Comparison of ENCODE assay signal across 9 mouse cellular contexts in the genomic region with DNA sequence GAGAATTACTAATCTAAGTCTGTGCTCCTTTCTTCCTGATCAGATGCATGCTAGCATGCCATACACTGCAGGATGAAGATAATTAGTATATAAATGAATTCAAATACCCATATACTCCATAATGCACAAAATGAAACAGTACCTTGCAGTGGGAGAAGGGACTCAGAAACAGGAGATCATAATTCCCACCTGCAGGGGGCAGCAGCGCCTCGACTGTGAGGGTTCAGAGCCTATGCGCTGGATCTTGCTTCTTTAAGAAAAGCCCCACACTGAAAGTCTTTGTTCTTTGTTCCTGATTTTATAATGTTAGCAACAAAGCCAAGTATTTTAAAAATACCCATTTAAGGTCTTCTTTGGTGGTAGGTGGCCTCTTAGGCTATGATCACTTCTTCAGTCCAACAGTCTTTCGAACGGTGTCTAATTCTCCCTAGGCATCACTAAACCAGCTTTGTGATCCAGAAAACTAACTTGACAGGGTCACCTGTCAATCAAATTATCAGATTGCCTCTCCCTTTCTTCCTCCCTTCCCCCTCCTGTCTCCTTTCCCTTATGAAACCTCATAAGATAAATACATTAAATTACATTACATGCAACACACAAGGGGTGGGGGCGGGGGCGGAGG. TPM values are rescaled to one million over a fixed set of nuclear protein-coding genes. Genes with fewer than 3 reads are reported as not detected.
DNase-seq lines count a peak whose midpoint lies in the region; ATAC-seq and TF ChIP-seq lines count a peak whose summit lies in the region.
"Had no signal": no experiment of that assay in that cellular context is flagged by ENCODE, and none has a peak within 500 bp of the region (broad histone marks: within the 10 kb centered on the region; RNA-seq: fewer than 3 reads in every experiment).

No protein-coding gene starts in this region.

- no peak overlapping the region for H3K4me3 ChIP-seq in liver, adult 2 months (ENCODE audit: insufficient read depth, low read depth, low read length)
- H3K4me3 ChIP-seq in liver, embryonic 12.5 days = no peak overlapping the region
- H3K4me3 ChIP-seq in forebrain, embryonic 16.5 days (replicated peaks; ENCODE audit: low read length) = no peak overlapping the region
- H3K4me3 ChIP-seq in liver, embryonic 14.5 days (ENCODE audit: insufficient read depth in 1 of 2, low read depth in 2 of 2, low read length in 2 of 2) = no peak overlapping the region
- H3K4me3 ChIP-seq: embryonic facial prominence, embryonic 15.5 days had no signal

- H3K36me3 ChIP-seq in liver, adult 2 months (ENCODE audit: control insufficient read depth, insufficient read depth, low read length) = no peaks in the 10 kb centered on the region
- no peaks in the 10 kb centered on the region for H3K36me3 ChIP-seq in liver, embryonic 12.5 days
- H3K36me3 ChIP-seq in forebrain, embryonic 16.5 days (ENCODE audit: control insufficient read depth, insufficient read depth) = no peaks in the 10 kb centered on the region
- no peaks in the 10 kb centered on the region for H3K36me3 ChIP-seq in liver, embryonic 14.5 days (replicated peaks; ENCODE audit: control insufficient read depth, insufficient read depth, low read depth)
- H3K36me3 ChIP-seq: embryonic facial prominence, embryonic 15.5 days had no signal

- ATAC-seq in liver, embryonic 12.5 days = no peak
- peak; percentile 90 for ATAC-seq in forebrain, embryonic 16.5 days
- ATAC-seq in inflammation-experienced regulatory T-cells, adult 6 months = peak; percentile 69
- no peak for ATAC-seq in liver, embryonic 14.5 days (ENCODE audit: insufficient read depth)

- H3K4me2 ChIP-seq in liver, embryonic 12.5 days = no peak overlapping the region
- no peak overlapping the region for H3K4me2 ChIP-seq in forebrain, embryonic 16.5 days (ENCODE audit: low read length)
- no peak overlapping the region for H3K4me2 ChIP-seq in liver, embryonic 14.5 days (ENCODE audit: low read depth)
- H3K4me2 ChIP-seq: embryonic facial prominence, embryonic 15.5 days had no signal

- TF ChIP-seq EP300 in liver, embryonic 14.5 days (IDR thresholded peaks at IDR 0.05; ENCODE audit: low read depth) = no peak

- H3K27me3 ChIP-seq in liver, adult 2 months (ENCODE audit: control insufficient read depth, insufficient read depth, low read length) = no peaks in the 10 kb centered on the region
- no peaks in the 10 kb centered on the region; the same call in 1 of the 2 replicates for H3K27me3 ChIP-seq in liver, embryonic 12.5 days (replicated peaks)
- H3K27me3 ChIP-seq in forebrain, embryonic 16.5 days (replicated peaks; ENCODE audit: control insufficient read depth, insufficient read depth, low read length) = no peaks in the 10 kb centered on the region
- no peaks in the 10 kb centered on the region for H3K27me3 ChIP-seq in liver, embryonic 14.5 days (ENCODE audit: control insufficient read depth, insufficient read depth, low read length)
- H3K27me3 ChIP-seq: embryonic facial prominence, embryonic 15.5 days had no signal

- no peak overlapping the region for H3K27ac ChIP-seq in liver, adult 2 months (replicated peaks; ENCODE audit: insufficient read depth, low read depth, low read length)
- no peak overlapping the region for H3K27ac ChIP-seq in liver, embryonic 12.5 days
- no peak overlapping the region for H3K27ac ChIP-seq in forebrain, embryonic 16.5 days (ENCODE audit: low read length)
- H3K27ac ChIP-seq in liver, embryonic 14.5 days = no peak overlapping the region
- H3K27ac ChIP-seq: embryonic facial prominence, embryonic 15.5 days had no signal

- TF ChIP-seq CTCF in liver, adult 2 months (IDR thresholded peaks at IDR 0.05; ENCODE audit: low read depth, low read length) = peak; percentile 86
- peak; percentile 81 for TF ChIP-seq CTCF in liver, embryonic 14.5 days (IDR thresholded peaks at IDR 0.05; ENCODE audit: low read depth)

- H3K9me3 ChIP-seq in liver, embryonic 12.5 days (replicated peaks) = no peaks in the 10 kb centered on the region
- no peaks in the 10 kb centered on the region for H3K9me3 ChIP-seq in forebrain, embryonic 16.5 days (ENCODE audit: control insufficient read depth, low read length)
- no peaks in the 10 kb centered on the region for H3K9me3 ChIP-seq in liver, embryonic 14.5 days (ENCODE audit: control insufficient read depth, low read length)
- H3K9me3 ChIP-seq: embryonic facial prominence, embryonic 15.5 days had no signal

- DNase-seq in liver, adult 2 months (ENCODE audit: extremely low read depth, low read depth, low spot score) = peak; percentile 32
- peak; percentile 34 for DNase-seq in c-Kit-positive CD71-positive TER-119-positive erythroid progenitor cells, embryonic 14.5 days (ENCODE audit: low spot score)
- DNase-seq in liver, embryonic 14.5 days (ENCODE audit: low read depth in 3 of 3, low spot score in 3 of 3) = peak in 1 of 3 experiments; percentile 26
- peak; percentile 9 for DNase-seq in ovary, adult 18-20 months (ENCODE audit: low spot score)
- peak; percentile 38 to 75 for DNase-seq in thymus, postnatal 10 days (ENCODE audit: low spot score in 2 of 2)

- no peaks in the 10 kb centered on the region for H3K79me2 ChIP-seq in liver, adult 2 months (ENCODE audit: control insufficient read depth, insufficient read depth, low read length)

- no peak overlapping the region for H3K9ac ChIP-seq in liver, adult 2 months (ENCODE audit: low read depth, low read length)
- H3K9ac ChIP-seq in liver, embryonic 12.5 days = no peak overlapping the region
- no peak overlapping the region for H3K9ac ChIP-seq in forebrain, embryonic 16.5 days (replicated peaks; ENCODE audit: low read depth, low read length)
- H3K9ac ChIP-seq in liver, embryonic 14.5 days (replicated peaks) = no peak overlapping the region
- H3K9ac ChIP-seq: embryonic facial prominence, embryonic 15.5 days had no signal

- WGBS in liver, adult 2 months = 81% methylated on average over 7 of the region's 7 CpGs
- WGBS in liver, embryonic 12.5 days (ENCODE audit: insufficient replicate concordance) = 78% methylated on average over 7 of the region's 7 CpGs
- whole genome bisulfite sequencing in forebrain, embryonic 16.5 days = 69% methylated on average over 7 of the region's 7 CpGs
- 79% methylated on average over 7 of the region's 7 CpGs for whole genome bisulfite sequencing in liver, embryonic 14.5 days (ENCODE audit: insufficient replicate concordance)

- TF ChIP-seq POLR2A in liver, adult 2 months (IDR thresholded peaks at IDR 0.05; ENCODE audit: extremely low read depth, insufficient read depth, low read length) = no peak

- H3K4me1 ChIP-seq in liver, adult 2 months (ENCODE audit: control insufficient read depth, insufficient read depth, low read length) = no peaks in the 10 kb centered on the region
- no peaks in the 10 kb centered on the region for H3K4me1 ChIP-seq in liver, embryonic 12.5 days
- H3K4me1 ChIP-seq in forebrain, embryonic 16.5 days (replicated peaks; ENCODE audit: control insufficient read depth, insufficient read depth, low read length) = no peaks in the 10 kb centered on the region
- no peaks in the 10 kb centered on the region for H3K4me1 ChIP-seq in liver, embryonic 14.5 days (replicated peaks; ENCODE audit: control insufficient read depth in 2 of 2, insufficient read depth in 2 of 2, low read length in 1 of 2)
- H3K4me1 ChIP-seq: embryonic facial prominence, embryonic 15.5 days had no signal

RNA-seq across cellular contexts. Expression of a gene that starts 15.7 kb away (rescaled TPM):
- 30.3 and 40.1 TPM in 2 replicates for total RNA-seq in liver, adult 2 months (2014; rRNA removed)
- polyA plus RNA-seq in liver, adult 2 months (2012; rRNA removed) = 2.1 and 2.3 TPM in 2 replicates
- 156 and 159 TPM in 2 replicates for polyA plus RNA-seq in liver, embryonic 12.5 days (2016; fragmentation: Nextera tagmentation; extraction: Ambion mirVana)
- 285 and 300 TPM in 2 replicates for polyA plus RNA-seq in forebrain, embryonic 16.5 days (2015; fragmentation: Nextera tagmentation; extraction: Ambion mirVana)
- 100 to 1,000 TPM; 171 to 196 (median 176) TPM for polyA plus RNA-seq in inflammation-experienced regulatory T-cells, adult 6 months (2017; shearing (Covaris generic))
- polyA plus RNA-seq in liver, embryonic 14.5 days (2012; rRNA removed) = 24.2 and 64.1 TPM in 2 replicates
- polyA plus RNA-seq in liver, embryonic 14.5 days (2014; fragmentation: Nextera tagmentation; extraction: Ambion mirVana) = 142 and 146 TPM in 2 replicates

RNA-seq across cellular contexts. Expression of a gene that starts 56.0 kb away (rescaled TPM):
- 5.8 and 6.3 TPM in 2 replicates for total RNA-seq in liver, adult 2 months (2014; rRNA removed)
- 4.9 and 5.5 TPM in 2 replicates for polyA plus RNA-seq in liver, adult 2 months (2012; rRNA removed)
- polyA plus RNA-seq in liver, embryonic 12.5 days (2016; fragmentation: Nextera tagmentation; extraction: Ambion mirVana) = 2.8 and 3.0 TPM in 2 replicates
- polyA plus RNA-seq in forebrain, embryonic 16.5 days (2015; fragmentation: Nextera tagmentation; extraction: Ambion mirVana) = 33.9 and 38.4 TPM in 2 replicates
- 10 to 100 TPM in 2 of 3 experiments, 1 to 10 TPM in 1; 5.2 to 15.0 (median 14.6) TPM for polyA plus RNA-seq in inflammation-experienced regulatory T-cells, adult 6 months (2017; shearing (Covaris generic))
- 1.1 and 1.2 TPM in 2 replicates for polyA plus RNA-seq in liver, embryonic 14.5 days (2012; rRNA removed)
- 2.7 and 3.2 TPM in 2 replicates for polyA plus RNA-seq in liver, embryonic 14.5 days (2014; fragmentation: Nextera tagmentation; extraction: Ambion mirVana)

RNA-seq across cellular contexts. Expression of a gene that starts 56.3 kb away (rescaled TPM):
- total RNA-seq in liver, adult 2 months (2014; rRNA removed) = 7.9 and 8.7 TPM in 2 replicates
- 1.9 and 4.2 TPM in 2 replicates for polyA plus RNA-seq in liver, adult 2 months (2012; rRNA removed)
- polyA plus RNA-seq in liver, embryonic 12.5 days (2016; fragmentation: Nextera tagmentation; extraction: Ambion mirVana) = 16.9 and 19.1 TPM in 2 replicates
- polyA plus RNA-seq in forebrain, embryonic 16.5 days (2015; fragmentation: Nextera tagmentation; extraction: Ambion mirVana) = 3.3 and 3.8 TPM in 2 replicates
- polyA plus RNA-seq in inflammation-experienced regulatory T-cells, adult 6 months (2017; shearing (Covaris generic)) = 1 to 10 TPM; 8.5 to 9.9 (median 9.3) TPM
- polyA plus RNA-seq in liver, embryonic 14.5 days (2012; rRNA removed) = 6.5 and 8.9 TPM in 2 replicates
- polyA plus RNA-seq in liver, embryonic 14.5 days (2014; fragmentation: Nextera tagmentation; extraction: Ambion mirVana) = 10.9 and 11.7 TPM in 2 replicates

Comparison
In these comparisons a context has a peak if more than half of its experiments do, and no peak if none do; other contexts are left out.
1. ATAC-seq: peak in forebrain, embryonic 16.5 days (single experiment) and inflammation-experienced regulatory T-cells, adult 6 months (single experiment); none in liver, embryonic 12.5 days (single experiment) and liver, embryonic 14.5 days (single experiment).